In genomic region chr7:14030831-14031230, GRCm38 (mm10) we compare ENCODE assay signal across 13 mouse cellular contexts. TPM values are rescaled to one million over a fixed set of nuclear protein-coding genes. Genes with fewer than 3 reads are reported as not detected.
"Had no signal": no experiment of that assay in that cellular context is flagged by ENCODE, and none has a peak within 500 bp of the region (broad histone marks: within the 10 kb centered on the region; RNA-seq: fewer than 3 reads in every experiment).

No protein-coding gene starts in this region.

RNA-seq across cellular contexts. Expression of gene Sult2a4, which starts 41.4 kb away (rescaled TPM):
- polyA plus RNA-seq: neural tube, embryonic 13.5 days; neural tube, embryonic 14.5 days; neural tube, embryonic 15.5 days; small intestine, adult 2 months; spleen, adult 2 months; stomach, embryonic 14.5 days; stomach, embryonic 15.5 days; stomach, embryonic 16.5 days; stomach, postnatal 0 days; testis, adult 2 months; thymus, adult 2 months; thymus, postnatal 0 days; urinary bladder, adult 2 months had no signal
